Mouse (Mus musculus) hindbrain, postnatal 0 days (tissue): ENCODE measurements at regions not wholly inside any gene's neighbourhood (a gene's known extent, or its start where the extent isn't known, plus 50 kb on each side); places are given as distances from the start of the nearest gene placed in this dataset.

Source experiments
- ATAC-seq: fragments of 200-750 bp; cut with Nextera tagmentation; 2 replicates; pipeline ENCODE4 v1.8.0; 2017; ENCODE audit warnings: mild to moderate bottlenecking, moderate TSS enrichment, moderate library complexity
- DNase-seq: peaks from one replicate; pipeline ENCODE4 v3.0.0-alpha.2; 2015; ENCODE audit warnings: low spot score
- H3K27ac ChIP-seq: fragments of 300-500 bp; sonication (generic); 2 replicates; pipeline ENCODE4 v1.5.1; 2014; ENCODE audit warnings: mild to moderate bottlenecking
- H3K27me3 ChIP-seq: fragments of 300-500 bp; sonication (generic); 2 replicates; pipeline ENCODE4 v1.6.1; 2014; ENCODE audit warnings: low read length, mixed read lengths; ENCODE audit not compliant: insufficient read depth
- H3K36me3 ChIP-seq: fragments of 300-500 bp; sonication (generic); 2 replicates; pipeline ENCODE4 v1.6.1; 2014; ENCODE audit warnings: low read length, mixed read lengths; ENCODE audit not compliant: insufficient read depth
- H3K4me1 ChIP-seq: fragments of 300-500 bp; sonication (generic); 2 replicates; pipeline ENCODE4 v1.6.1; 2014; ENCODE audit warnings: antibody characterized with exemption, low read length, mixed read lengths; ENCODE audit not compliant: insufficient read depth
- H3K4me2 ChIP-seq: fragments of 300-500 bp; sonication (generic); 2 replicates; pipeline ENCODE4 v1.6.1; 2014; ENCODE audit warnings: low read depth, mild to moderate bottlenecking, low read length, moderate library complexity, mixed read lengths
- H3K4me3 ChIP-seq: fragments of 300-500 bp; sonication (generic); 2 replicates; pipeline ENCODE4 v1.5.1; 2014; ENCODE audit warnings: low read length
- H3K9ac ChIP-seq: fragments of 300-500 bp; sonication (generic); replicated peaks from 2 replicates; pipeline ENCODE4 v1.6.1; 2014; ENCODE audit warnings: mild to moderate bottlenecking, low read length, moderate library complexity, mixed read lengths
- H3K9me3 ChIP-seq: fragments of 300-500 bp; sonication (generic); 2 replicates; pipeline ENCODE4 v1.6.1; 2016; ENCODE audit warnings: low read length, mixed read lengths
- CTCF ChIP-seq: IDR thresholded peaks from 2 replicates; pipeline ENCODE4 v1.5.1; 2016; ENCODE audit warnings: antibody characterized with exemption, control low read depth, low read depth
- WGBS: fragments of 180-500 bp; shearing (Covaris S2); extraction: QIAGEN DNeasy Blood & Tissue Kit; methylation state at CpG from one replicate; pipeline ENCODE4 v1.1.7; 2014; 5-methylcytosine and 5-hydroxymethylcytosine counted together

DNA sequence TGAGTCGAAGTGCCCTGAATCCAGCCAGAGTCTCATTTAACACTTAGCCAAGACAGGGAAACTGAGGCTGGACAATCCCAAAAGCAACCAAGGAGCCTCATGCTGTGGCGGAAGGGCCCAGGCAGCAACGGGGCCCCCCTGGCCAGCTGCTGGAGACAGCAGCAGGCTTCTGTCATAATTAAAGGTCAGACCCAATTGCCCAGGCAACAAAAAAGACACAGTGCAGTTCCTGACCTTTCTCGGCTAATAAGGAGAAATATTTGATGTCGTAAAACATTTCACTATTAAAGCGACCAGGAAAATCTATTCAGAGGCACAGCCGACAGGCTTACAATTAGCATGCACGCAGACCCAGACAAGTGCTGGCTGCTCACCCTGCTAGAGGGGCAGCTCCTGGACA, 318.8 kb upstream of the Rtl1 start:
- Histone ChIP-seq H3K36me3 (no peaks in the 10 kb centered on the region), H3K27me3 (no peaks in the 10 kb centered on the region)
- 55% methylated on average over 8 of the region's 8 CpGs for WGBS

DNA sequence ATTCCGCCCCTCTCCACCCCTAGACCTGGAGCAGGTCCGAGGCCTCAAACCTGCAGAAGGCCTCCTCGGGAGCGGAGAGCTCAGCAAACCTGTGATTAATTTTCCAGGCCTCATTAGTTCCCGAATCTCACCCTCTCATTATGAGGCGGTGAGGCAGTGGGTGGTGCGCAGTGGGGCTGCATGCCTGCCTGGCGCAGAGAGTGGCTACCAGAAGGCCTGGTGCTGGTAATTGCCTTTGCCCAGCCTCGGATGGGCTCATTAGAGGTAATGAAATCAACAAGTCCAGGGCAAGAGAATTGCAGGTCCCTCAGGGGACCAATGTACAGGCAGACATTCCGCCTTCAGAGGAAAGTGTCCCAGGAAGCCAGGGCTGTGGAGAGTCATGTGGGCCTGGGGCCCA, 322.0 kb upstream of the Rtl1 start:
- no peak overlapping the region for H3K4me2 ChIP-seq
- no peak overlapping the region for H3K4me3 ChIP-seq
- no peaks in the 10 kb centered on the region for H3K9me3 ChIP-seq
- ATAC-seq, result no peak
- H3K27me3 ChIP-seq, result no peaks in the 10 kb centered on the region
- TF ChIP-seq CTCF, result no peak
- no peaks in the 10 kb centered on the region for H3K4me1 ChIP-seq
- no peak for DNase-seq
- no peak overlapping the region for H3K27ac ChIP-seq
- WGBS, result 83% methylated on average over 10 of the region's 10 CpGs
- H3K36me3 ChIP-seq, result no peaks in the 10 kb centered on the region
- H3K9ac ChIP-seq, result no peak overlapping the region

More for the DNA sequence above, 318.8 kb upstream of the Rtl1 start:
- Histone ChIP-seq H3K4me1 (no peaks in the 10 kb centered on the region), H3K4me3 (no peak overlapping the region), H3K4me2 (no peak overlapping the region), H3K27ac (no peak overlapping the region), H3K9ac (no peak overlapping the region), H3K9me3 (no peaks in the 10 kb centered on the region)
- ATAC-seq (no peak), DNase-seq (no peak)
- no peak for TF ChIP-seq CTCF

- H3K36me3 ChIP-seq, result no peaks in the 10 kb centered on the region
- H3K27ac ChIP-seq, result no peak overlapping the region
- H3K9ac ChIP-seq, result no peak overlapping the region
- H3K4me3 ChIP-seq, result no peak overlapping the region
- 77% methylated on average over 6 of the region's 6 CpGs for WGBS
- no peaks in the 10 kb centered on the region for H3K4me1 ChIP-seq
- DNase-seq (peak; percentile 10), ATAC-seq (0 out of 2 replicates have a peak, but pooled peaks have one; percentile 51)
- no peaks in the 10 kb centered on the region for H3K9me3 ChIP-seq
- H3K4me2 ChIP-seq, result no peak overlapping the region
- TF ChIP-seq CTCF, result no peak
- H3K27me3 ChIP-seq, result no peaks in the 10 kb centered on the region
Observed at GRCm38 (mm10) chr12:109925866-109926265, 325.7 kb upstream of the Rtl1 start.

DNA sequence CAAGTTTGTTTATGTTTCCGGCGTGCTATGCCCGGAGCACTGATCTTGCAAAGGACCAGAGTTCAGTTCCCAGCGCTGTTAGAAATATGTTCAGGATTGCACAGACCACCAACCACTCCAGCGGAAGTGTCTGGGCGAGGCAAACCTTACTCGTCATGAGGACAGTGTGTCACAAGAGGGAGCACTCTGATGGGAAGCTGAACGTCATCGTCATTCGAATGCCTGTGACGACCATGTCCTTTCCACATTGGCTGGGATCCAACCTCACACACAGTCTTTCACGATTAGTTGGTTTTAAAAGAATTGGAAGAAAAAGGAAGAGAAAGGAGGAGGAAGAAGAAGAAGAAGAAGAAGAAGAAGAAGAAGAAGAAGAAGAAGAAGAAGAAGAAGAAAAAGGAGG, 326.5 kb upstream of the Rtl1 start:
- Histone ChIP-seq H3K4me1 (no peaks in the 10 kb centered on the region), H3K4me2 (no peak overlapping the region), H3K36me3 (no peaks in the 10 kb centered on the region), H3K27me3 (no peaks in the 10 kb centered on the region), H3K9me3 (no peaks in the 10 kb centered on the region), H3K4me3 (no peak overlapping the region), H3K27ac (no peak overlapping the region), H3K9ac (no peak overlapping the region)
- 51% methylated on average over 12 of the region's 12 CpGs for WGBS
- no peak for ATAC-seq
- no peak for DNase-seq
- TF ChIP-seq CTCF, result peak; percentile 28; the same call in 1 of the 2 replicates

GRCm38 (mm10) chr12:109946179-109946578, 332.7 kb upstream of the Dio3 start:
- Histone ChIP-seq H3K4me2 (no peak overlapping the region), H3K36me3 (no peaks in the 10 kb centered on the region), H3K9ac (no peak overlapping the region), H3K27me3 (no peaks in the 10 kb centered on the region), H3K4me3 (no peak overlapping the region), H3K27ac (no peak overlapping the region), H3K9me3 (no peaks in the 10 kb centered on the region), H3K4me1 (no peaks in the 10 kb centered on the region)
- TF ChIP-seq CTCF, result no peak
- 91% methylated on average over 3 of the region's 3 CpGs for WGBS
- no peak for DNase-seq
- ATAC-seq, result no peak

GRCm38 (mm10) chr12:109946936-109947335, 331.9 kb upstream of the Dio3 start:
- no peaks in the 10 kb centered on the region for H3K27me3 ChIP-seq
- H3K4me2 ChIP-seq, result no peak overlapping the region
- ATAC-seq (no peak), DNase-seq (no peak)
- H3K4me1 ChIP-seq, result no peaks in the 10 kb centered on the region
- H3K9me3 ChIP-seq, result no peaks in the 10 kb centered on the region
- H3K36me3 ChIP-seq, result no peaks in the 10 kb centered on the region
- TF ChIP-seq CTCF, result no peak
- H3K4me3 ChIP-seq, result no peak overlapping the region
- WGBS, result 33% methylated on average over 1 of the region's 1 CpGs
- H3K9ac ChIP-seq, result no peak overlapping the region
- H3K27ac ChIP-seq, result no peak overlapping the region

DNA sequence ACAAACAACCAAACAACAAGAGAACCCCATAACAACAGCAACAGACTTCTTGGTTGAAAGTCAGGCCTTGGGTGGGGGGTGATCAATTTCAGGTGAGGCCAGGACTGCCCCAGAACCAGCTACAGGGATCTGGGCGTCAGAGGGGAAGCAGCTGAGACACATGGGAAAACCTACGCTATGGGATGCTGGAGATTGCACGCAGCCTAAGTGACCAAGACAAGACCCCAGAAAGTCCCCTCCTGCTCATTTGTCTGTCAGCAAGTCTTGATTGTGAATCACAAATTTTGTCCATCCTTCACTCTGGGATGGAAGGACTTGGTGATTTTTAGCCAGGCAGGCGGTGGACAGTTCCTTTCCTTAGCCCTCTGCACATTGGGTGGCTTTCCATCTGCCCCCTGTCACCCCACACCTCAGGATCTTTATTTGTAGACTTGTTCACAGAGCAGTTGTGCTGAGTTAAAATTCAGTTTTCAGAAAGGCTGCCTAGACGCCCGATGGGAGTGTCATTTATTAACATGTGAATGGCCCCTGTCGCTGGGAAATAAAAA, 330.9 kb upstream of the Dio3 start:
- no peak for TF ChIP-seq CTCF
- H3K27ac ChIP-seq, result no peak overlapping the region
- no peak overlapping the region for H3K9ac ChIP-seq
- H3K4me1 ChIP-seq, result no peaks in the 10 kb centered on the region
- H3K4me2 ChIP-seq, result no peak overlapping the region
- no peaks in the 10 kb centered on the region for H3K9me3 ChIP-seq
- WGBS, result 41% methylated on average over 7 of the region's 7 CpGs
- DNase-seq, result no peak
- no peak overlapping the region for H3K4me3 ChIP-seq
- ATAC-seq, result no peak
- H3K27me3 ChIP-seq, result no peaks in the 10 kb centered on the region
- H3K36me3 ChIP-seq, result no peaks in the 10 kb centered on the region
